Mouse (Mus musculus): ENCODE measurements around the gene Clec5a. TPM values are rescaled to one million over a fixed set of nuclear protein-coding genes. Genes with fewer than 3 reads are reported as not detected.

Clec5a gene
- polyA plus RNA-seq, 1 experiment from 2014 or later = 0.43 TPM

DNA sequence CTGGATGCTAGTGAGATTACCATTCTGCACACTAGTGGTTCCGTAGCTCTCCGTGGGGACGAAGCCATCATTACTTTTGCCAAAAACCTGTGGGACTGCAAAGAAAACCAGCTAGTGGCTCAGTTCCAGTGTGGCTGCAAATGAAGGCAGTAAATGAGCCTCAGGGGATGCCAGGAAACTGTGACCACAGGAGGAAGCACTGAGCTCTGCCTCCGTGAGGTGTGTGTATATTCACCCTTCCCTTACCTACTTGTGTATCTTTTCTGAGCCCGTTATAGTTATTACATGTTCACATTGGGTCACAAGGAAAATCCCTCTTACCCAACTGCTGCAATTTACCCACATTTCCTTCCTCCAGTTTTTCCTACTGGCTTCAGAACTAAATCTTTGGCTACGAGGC lies 1.3 kb downstream of the Clec5a start:
- no peak for ATAC-seq (ENCODE audit: insufficient number of reproducible peaks, insufficient read depth, low FRiP score, low TSS enrichment, low read depth)
- Histone ChIP-seq H3K9ac (replicated peaks) (no peak overlapping the region), H3K4me3 (replicated peaks) (no peak overlapping the region), H3K27me3 (no peaks in the 10 kb centered on the region), H3K4me2 (no peak overlapping the region), H3K4me1 (replicated peaks) (no peaks in the 10 kb centered on the region), H3K36me3 (no peaks in the 10 kb centered on the region), H3K27ac (no peak overlapping the region), H3K9me3 (no peaks in the 10 kb centered on the region)
- 78% methylated on average over 6 of the region's 6 CpGs for WGBS

DNA sequence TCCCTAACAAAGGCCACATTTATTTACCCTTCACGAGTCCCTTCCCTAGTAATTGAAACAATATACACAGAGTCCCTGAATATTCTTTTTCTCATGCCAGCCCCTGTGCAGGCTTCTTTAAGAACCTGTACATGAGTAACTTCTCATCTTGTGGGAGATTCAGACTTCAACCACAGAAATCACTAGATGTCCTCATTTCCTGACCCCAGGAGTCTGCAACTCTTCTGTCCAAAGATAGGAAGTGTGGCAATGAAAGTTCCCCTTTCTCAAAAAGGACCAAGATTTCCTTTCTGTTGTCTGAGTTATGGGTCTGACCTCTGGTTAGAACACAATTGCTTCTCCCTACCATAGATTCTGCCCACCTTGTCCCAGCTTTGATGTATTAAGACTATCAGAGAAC lies 9.3 kb downstream of the Clec5a start:
- WGBS = 77% methylated on average over 1 of the region's 1 CpGs
- Histone ChIP-seq H3K27me3 (no peaks in the 10 kb centered on the region), H3K27ac (no peak overlapping the region), H3K4me1 (replicated peaks) (no peaks in the 10 kb centered on the region), H3K36me3 (no peaks in the 10 kb centered on the region), H3K9me3 (no peaks in the 10 kb centered on the region), H3K9ac (replicated peaks) (no peak overlapping the region), H3K4me2 (no peak overlapping the region), H3K4me3 (replicated peaks) (no peak overlapping the region)
- no peak for ATAC-seq (ENCODE audit: insufficient number of reproducible peaks, insufficient read depth, low FRiP score, low TSS enrichment, low read depth)

DNA sequence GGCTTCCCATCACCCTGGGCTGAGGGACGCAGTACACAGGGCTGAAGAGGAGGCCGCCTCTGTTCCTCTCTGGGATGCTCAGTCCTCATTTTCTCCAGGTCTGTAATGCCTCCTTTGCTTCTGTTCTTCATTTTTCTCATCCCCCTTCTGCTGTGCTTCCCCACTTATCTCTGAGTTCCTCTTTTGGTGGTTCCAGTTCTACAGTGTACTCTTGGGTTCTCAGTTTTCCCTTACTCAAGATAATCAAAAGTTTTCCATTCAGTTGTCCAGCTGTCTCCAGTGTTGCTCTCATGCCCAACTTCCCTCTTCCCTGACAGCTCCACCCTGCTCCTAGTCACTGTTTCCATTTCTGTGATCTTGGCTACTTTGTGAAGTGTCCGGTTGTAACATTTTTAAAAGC lies 12.0 kb downstream of the Clec5a start:
- H3K27ac ChIP-seq = no peak overlapping the region
- H3K4me1 ChIP-seq (replicated peaks) = no peaks in the 10 kb centered on the region
- no peaks in the 10 kb centered on the region for H3K9me3 ChIP-seq
- no peaks in the 10 kb centered on the region for H3K27me3 ChIP-seq
- no peak for ATAC-seq (ENCODE audit: insufficient number of reproducible peaks, insufficient read depth, low FRiP score, low TSS enrichment, low read depth)
- WGBS = 80% methylated on average over 3 of the region's 3 CpGs
- no peak overlapping the region for H3K4me2 ChIP-seq
- no peak overlapping the region for H3K9ac ChIP-seq (replicated peaks)
- no peak overlapping the region for H3K4me3 ChIP-seq (replicated peaks)
- no peaks in the 10 kb centered on the region for H3K36me3 ChIP-seq

GRCm38 (mm10) chr6:40569187-40569586 lies 16.4 kb downstream of the Clec5a start, which contains the start of gene Olfr460:
Gene Olfr460, plus strand, starts transcription at chr6:40569487.
- Histone ChIP-seq H3K36me3 (no peaks in the 10 kb centered on the region), H3K9ac (replicated peaks) (no peak within 1 kb of the TSS), H3K27me3 (no peaks in the 10 kb centered on the region), H3K27ac (no peak within 1 kb of the TSS), H3K9me3 (no peaks in the 10 kb centered on the region), H3K4me1 (replicated peaks) (no peaks in the 10 kb centered on the region), H3K4me2 (no peak within 1 kb of the TSS), H3K4me3 (replicated peaks) (no peak within 1 kb of the TSS)
- 82% methylated on average over 3 of the region's 3 CpGs for WGBS
- ATAC-seq (ENCODE audit: insufficient number of reproducible peaks, insufficient read depth, low FRiP score, low TSS enrichment, low read depth) = no peak

DNA sequence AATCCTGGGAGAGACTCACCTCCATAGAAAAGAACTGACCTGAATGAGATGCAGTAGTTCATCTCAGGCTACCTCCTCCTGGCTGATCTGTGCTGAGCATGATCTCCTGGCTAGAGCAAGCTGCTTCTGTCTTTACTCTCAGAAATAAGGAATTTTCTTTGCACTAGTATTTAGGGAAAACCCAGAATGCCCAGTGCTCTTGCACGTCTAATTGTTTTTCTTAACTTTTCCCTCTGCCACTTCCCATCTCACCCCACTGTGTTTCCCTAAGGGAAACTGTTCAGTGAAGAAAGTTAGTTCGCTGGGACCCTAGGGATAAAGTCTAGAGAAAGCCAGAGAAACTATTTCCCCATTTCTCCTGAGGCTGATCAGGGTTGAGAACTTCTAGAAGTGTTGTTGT lies 30.7 kb downstream of the Clec5a start, which contains the start of gene Olfr461:
Olfr461 (minus strand) TSS at position 101 of the 400 bp plus-strand sequence.
- 80% methylated on average over 2 of the region's 2 CpGs for WGBS
- Histone ChIP-seq H3K36me3 (no peaks in the 10 kb centered on the region), H3K27ac (no peak within 1 kb of the TSS), H3K4me2 (no peak within 1 kb of the TSS), H3K9me3 (no peaks in the 10 kb centered on the region), H3K9ac (replicated peaks) (no peak within 1 kb of the TSS), H3K4me3 (replicated peaks) (no peak within 1 kb of the TSS), H3K4me1 (replicated peaks) (no peaks in the 10 kb centered on the region), H3K27me3 (no peaks in the 10 kb centered on the region)
- ATAC-seq (ENCODE audit: insufficient number of reproducible peaks, insufficient read depth, low FRiP score, low TSS enrichment, low read depth) = no peak

DNA sequence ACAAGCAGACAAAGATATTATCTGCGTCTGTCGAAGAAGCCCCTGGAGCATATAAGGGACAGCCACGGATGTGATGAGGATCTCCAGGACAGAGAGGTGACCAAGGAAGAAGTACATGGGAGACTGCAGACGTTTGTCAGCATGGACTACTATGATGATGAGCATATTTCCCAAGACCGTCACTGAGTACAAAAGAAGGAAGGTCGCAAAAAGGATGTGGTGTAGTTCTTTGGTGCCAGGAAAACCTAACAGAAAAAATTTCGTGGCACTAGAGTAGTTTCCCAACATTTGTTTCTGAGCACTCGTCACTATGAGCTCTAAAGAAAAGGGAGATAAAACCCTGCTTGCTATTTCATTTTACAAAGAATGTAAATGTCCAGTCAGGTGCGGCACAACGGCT lies 40.9 kb downstream of the Clec5a start:
- Histone ChIP-seq H3K27me3 (no peaks in the 10 kb centered on the region), H3K4me1 (replicated peaks) (no peaks in the 10 kb centered on the region), H3K27ac (no peak overlapping the region), H3K9me3 (no peaks in the 10 kb centered on the region), H3K4me2 (no peak overlapping the region), H3K4me3 (replicated peaks) (no peak overlapping the region), H3K36me3 (no peaks in the 10 kb centered on the region), H3K9ac (replicated peaks) (no peak overlapping the region)
- 80% methylated on average over 10 of the region's 10 CpGs for WGBS
- ATAC-seq (ENCODE audit: insufficient number of reproducible peaks, insufficient read depth, low FRiP score, low TSS enrichment, low read depth) = no peak

Other genes with a start within 250 kb of the Clec5a start
- gene E330009J07Rik, start 149.7 kb downstream of the Clec5a start, polyA plus RNA-seq (2016; fragmentation: Nextera tagmentation; extraction: Ambion mirVana) = 14.5 and 14.8 TPM in 2 replicates
- gene Wee2, start 146.7 kb downstream of the Clec5a start, polyA plus RNA-seq (2016; fragmentation: Nextera tagmentation; extraction: Ambion mirVana) = 0.27 TPM in 1 of 2 replicates, not detected in the other
- 197 and 204 TPM in 2 replicates for gene Ssbp1, start 114.5 kb downstream of the Clec5a start, polyA plus RNA-seq (2016; fragmentation: Nextera tagmentation; extraction: Ambion mirVana)
- not detected in 2 replicates for gene Tas2r137, start 94.6 kb downstream of the Clec5a start, polyA plus RNA-seq (2016; fragmentation: Nextera tagmentation; extraction: Ambion mirVana)
- gene Tas2r108, start 92.3 kb downstream of the Clec5a start, polyA plus RNA-seq (2016; fragmentation: Nextera tagmentation; extraction: Ambion mirVana) = not detected in 2 replicates
- gene Prss37, start 66.3 kb downstream of the Clec5a start, polyA plus RNA-seq (2016; fragmentation: Nextera tagmentation; extraction: Ambion mirVana) = not detected in 2 replicates
- 0.21 TPM in 1 of 2 replicates, not detected in the other for gene Olfr461, start 30.8 kb downstream of the Clec5a start, polyA plus RNA-seq (2016; fragmentation: Nextera tagmentation; extraction: Ambion mirVana)
- gene Olfr460, start 16.3 kb downstream of the Clec5a start, polyA plus RNA-seq (2016; fragmentation: Nextera tagmentation; extraction: Ambion mirVana) = not detected in 2 replicates
- gene Tas2r138, start 27.5 kb upstream of the Clec5a start, polyA plus RNA-seq (2016; fragmentation: Nextera tagmentation; extraction: Ambion mirVana) = not detected in 2 replicates
- gene Mgam, start 43.0 kb upstream of the Clec5a start, polyA plus RNA-seq (2016; fragmentation: Nextera tagmentation; extraction: Ambion mirVana) = not detected in 2 replicates